Mouse (Mus musculus): Measurements from ENCODE around the gene Slc4a4.
A peak's percentile ranks its signal among the peaks of the same experiment; 100 is the strongest.

Slc4a4 gene

DNA sequence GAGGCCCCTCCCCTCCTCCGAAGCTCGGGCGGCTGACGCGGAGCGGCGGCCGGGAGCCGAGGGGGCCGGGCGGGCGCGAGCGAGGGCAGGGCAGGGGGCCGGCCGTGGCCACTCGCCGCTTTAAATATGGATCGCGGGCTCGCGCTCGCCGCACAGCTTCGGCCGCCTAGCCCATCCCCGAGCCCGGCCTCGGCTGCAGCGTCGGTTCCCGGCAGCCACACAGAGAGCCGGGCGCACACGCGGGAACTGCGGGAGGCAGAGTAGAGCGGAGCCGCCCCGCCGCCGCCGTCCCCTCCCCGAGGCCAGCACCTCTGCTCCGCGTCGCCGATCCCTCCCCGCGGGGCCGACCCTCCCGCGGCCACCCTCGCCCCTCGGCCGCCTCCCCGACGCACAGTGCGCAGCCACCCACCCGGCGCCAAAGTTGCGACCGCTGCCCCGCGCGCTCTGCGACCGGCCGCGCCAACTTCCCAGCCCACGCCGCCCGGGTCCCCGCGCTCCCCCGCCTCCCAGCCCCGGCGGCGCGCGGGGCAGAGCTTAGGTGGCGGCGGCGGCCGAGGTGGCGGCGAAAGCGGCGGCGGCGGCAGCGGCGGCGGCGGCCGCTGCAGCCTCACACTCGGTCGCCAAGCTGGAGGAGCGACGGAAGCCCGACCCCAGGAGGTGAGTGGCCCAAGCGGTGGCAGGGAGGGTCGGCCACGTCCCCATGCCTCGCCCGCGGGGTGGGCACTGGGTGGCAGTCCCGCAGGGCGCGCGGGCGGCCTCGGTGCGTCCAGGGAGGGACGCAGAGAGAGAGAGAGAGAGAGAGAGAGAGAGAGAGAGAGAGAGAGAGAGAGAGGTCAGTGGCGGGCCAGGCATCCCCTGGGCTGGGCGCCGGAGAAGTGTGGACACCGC is at the start of gene Slc4a4:
Gene Slc4a4 (plus strand): TSS at position 151 of the 888 bp plus-strand sequence.
- no peak for DNase-seq (ENCODE audit: low read depth, low spot score)

DNA sequence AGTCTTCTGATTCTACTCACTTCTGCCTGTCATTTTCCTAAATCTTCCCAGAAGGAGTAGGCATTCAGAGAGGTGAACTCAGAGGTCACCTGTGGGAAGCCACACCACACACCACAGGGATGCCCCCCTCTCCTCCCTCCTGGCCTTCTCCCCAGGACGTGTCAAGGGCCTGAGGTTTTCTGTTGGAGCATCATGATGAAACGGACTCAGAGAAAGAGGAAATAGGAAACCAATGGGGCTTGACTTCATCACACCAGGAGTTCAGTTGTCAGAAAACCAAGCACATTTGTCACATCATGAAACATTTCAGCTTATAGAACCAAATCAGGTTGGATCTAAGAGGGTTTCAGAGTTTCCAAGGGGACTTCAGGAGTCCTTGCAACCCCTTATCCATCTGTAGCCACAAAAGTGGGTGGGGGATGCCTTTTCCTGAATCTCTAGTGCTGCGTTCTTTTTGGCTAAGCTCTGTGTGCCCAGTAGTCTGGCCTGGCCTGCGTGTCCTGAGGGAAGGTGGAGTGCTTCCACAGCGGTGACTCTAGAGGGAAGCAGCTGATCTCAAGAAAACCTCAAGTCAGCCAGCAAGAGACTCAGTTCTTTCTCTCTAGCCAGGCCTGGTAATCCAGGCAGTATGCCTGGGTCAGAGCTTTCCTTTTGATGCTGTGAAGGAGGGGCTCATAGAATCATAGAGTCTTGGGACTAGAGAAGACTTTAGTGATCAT is 46.4 kb upstream of the Slc4a4 start:
- DNase-seq (ENCODE audit: low read depth, low spot score), result no peak

DNA sequence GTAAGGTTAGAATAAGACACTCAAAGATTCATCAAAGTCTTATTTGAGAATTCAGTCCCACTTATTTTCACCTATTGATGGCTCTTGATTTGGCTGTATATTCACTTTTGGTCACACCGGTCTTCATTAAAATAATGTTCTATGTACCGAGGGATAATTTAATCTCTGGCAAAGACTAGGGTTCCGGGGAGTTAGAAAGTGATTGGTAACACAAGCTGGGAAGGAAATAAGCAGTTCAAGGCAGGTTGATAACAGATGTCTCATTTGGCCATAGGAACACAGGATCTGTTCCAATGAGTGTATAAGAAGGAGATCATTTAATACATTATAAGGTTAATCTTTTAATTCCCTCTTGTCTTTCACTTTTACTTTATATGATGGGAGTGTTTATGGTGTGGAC is 29.3 kb upstream of the Slc4a4 start:
- no peak for DNase-seq (ENCODE audit: low read depth, low spot score)

DNA sequence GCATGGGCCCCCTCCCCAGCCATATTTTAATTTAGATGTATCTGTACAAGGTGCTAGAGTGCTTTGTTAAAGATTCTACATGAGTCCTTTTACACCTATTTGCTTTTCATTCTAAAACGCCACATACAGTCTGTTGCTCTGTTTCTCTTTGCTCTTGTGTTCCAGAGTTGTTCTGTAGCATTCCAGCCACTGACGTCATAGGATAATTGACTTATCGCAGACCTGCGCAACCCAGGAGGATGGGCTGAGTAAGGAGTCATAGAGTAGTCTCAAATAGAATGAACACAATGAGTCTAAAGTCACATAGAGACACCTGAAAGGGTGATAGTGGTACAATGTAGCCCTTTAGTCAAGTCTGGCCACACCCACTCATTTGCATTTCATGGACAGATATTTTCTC is 28.8 kb upstream of the Slc4a4 start:
- DNase-seq (ENCODE audit: low read depth, low spot score), result no peak

DNA sequence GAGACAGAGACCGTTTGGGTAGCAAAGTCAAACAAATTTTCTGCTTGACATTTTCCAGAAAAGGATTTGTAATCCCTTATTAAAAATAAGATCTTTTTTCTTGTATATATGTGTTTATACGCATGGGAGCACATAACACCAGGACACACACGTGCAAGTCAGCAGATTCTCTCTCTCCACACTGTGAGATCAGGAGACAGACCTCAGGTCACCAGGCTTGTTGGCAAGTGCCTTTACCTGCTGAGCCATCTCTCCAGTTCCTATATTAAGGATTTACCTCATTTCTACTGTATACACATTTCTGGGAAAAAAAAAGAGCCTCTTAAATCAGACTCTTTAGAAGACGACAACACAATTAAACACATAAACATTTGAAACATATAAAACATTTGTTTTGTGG is 28.4 kb upstream of the Slc4a4 start:
- DNase-seq (ENCODE audit: low read depth, low spot score), result no peak

DNA sequence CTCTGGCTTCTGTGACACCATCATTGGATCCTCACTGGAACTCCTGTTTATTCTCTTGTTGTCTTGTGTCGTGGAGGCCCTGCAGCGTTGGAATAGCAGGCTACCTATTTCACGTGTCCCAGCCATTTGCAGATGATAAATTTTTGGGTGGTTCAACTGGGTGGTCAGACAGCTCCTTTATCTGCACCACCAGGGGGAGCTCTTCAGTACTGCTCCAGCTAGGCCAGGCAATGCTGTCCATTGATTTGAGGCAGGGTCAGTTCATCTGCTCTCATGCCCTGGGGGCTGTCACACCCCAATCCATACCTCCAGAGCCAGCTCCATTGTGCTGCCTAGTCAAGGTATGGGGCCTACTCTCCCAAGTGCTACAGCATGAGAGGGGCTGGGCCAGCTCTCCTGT is 24.5 kb upstream of the Slc4a4 start:
- DNase-seq (ENCODE audit: low read depth, low spot score), result peak; percentile 43

DNA sequence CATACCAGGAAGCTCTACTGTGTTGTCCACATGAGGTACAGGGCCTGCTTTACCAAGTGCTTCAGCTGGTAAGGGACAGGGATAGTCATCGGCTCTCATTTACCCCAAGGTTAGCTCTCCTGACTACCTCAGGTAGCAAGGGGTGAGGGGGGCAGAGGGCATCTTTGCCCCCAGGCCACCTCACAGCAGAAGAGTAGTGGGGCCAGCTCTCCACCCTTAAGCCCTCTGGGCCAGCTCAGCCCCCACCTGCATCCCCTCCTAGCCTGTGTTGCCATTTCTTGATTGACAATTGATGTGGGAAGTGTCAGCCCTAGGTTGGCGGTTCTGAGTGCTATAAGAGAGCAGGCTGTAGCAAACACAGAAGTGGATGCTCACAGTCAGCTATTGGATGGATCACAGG is 23.8 kb upstream of the Slc4a4 start:
- DNase-seq (ENCODE audit: low read depth, low spot score), result no peak

DNA sequence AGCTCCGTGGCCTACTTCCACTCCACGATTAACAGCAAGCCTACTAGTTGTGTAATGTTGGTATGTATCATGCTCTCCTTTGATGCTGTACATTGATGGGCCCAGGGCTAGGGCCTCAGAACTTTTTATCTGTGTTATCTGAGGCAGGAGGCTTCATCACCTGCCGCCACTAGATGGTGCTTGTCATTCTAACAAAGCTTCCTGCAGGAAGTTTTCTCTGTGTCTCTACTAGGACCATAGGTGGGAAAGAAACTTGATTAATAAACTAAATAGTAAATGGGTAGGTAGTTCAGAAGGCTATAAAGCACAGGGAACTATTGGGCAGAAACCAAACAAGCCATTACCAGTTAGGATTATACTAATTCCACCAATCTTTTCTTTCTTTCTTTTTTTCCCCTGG is 2.5 kb upstream of the Slc4a4 start:
- DNase-seq (ENCODE audit: low read depth, low spot score), result peak; percentile 80

DNA sequence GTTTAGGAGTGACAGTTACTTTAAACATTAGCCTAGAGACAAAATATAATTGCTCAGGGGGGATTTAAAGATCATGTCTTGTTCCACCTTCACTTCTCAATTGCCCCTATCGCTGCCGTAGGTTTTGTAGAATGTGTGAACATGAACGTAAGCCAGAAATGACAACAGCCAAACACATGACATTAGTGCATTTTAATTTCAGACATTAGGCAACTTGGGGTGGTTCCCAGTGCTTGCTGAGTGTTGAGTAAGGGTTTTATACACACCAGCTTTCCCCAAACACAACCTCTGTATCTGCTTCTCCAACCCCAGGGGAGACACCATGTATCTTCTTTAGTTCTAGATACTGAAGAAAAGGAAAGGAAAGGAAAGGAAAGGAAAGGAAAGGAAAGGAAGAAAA is 1.1 kb upstream of the Slc4a4 start:
- no peak for DNase-seq (ENCODE audit: low read depth, low spot score)

DNA sequence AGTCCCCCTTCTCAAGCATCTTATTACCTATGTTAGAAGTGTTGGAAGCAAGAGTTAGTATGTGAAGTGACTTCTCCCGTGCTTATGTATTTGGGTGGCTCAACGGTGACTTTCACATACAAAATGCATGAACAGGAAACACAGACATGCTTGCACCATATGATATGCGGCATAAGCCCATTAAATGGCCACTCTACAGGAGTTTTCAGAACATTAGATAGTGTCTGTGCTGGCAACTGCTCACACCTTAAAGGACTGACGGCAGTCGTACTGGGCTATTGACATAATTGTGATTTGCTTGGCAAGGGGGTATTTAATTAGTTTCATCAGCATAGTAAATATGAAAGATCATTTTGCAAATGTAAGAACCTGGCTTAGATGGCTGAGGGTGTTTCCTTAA is 674 bp upstream of the Slc4a4 start:
- DNase-seq (ENCODE audit: low read depth, low spot score), result no peak

DNA sequence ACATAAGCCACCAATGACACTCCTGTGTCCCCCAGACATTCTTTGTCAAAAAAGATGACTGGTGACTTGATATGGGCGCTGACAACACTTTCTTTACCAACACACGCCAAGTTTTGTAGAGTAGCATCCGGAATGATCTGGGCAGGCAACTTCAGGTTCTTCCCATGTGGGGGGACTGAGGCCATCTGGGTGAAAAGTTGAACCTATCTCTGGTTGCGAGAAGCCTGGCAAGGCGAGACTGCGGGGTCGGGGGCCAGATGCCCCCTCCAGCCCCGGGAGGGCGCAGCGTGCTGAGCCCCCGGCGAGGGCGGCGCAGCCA is 310 bp upstream of the Slc4a4 start:
- no peak for DNase-seq (ENCODE audit: low read depth, low spot score)

DNA sequence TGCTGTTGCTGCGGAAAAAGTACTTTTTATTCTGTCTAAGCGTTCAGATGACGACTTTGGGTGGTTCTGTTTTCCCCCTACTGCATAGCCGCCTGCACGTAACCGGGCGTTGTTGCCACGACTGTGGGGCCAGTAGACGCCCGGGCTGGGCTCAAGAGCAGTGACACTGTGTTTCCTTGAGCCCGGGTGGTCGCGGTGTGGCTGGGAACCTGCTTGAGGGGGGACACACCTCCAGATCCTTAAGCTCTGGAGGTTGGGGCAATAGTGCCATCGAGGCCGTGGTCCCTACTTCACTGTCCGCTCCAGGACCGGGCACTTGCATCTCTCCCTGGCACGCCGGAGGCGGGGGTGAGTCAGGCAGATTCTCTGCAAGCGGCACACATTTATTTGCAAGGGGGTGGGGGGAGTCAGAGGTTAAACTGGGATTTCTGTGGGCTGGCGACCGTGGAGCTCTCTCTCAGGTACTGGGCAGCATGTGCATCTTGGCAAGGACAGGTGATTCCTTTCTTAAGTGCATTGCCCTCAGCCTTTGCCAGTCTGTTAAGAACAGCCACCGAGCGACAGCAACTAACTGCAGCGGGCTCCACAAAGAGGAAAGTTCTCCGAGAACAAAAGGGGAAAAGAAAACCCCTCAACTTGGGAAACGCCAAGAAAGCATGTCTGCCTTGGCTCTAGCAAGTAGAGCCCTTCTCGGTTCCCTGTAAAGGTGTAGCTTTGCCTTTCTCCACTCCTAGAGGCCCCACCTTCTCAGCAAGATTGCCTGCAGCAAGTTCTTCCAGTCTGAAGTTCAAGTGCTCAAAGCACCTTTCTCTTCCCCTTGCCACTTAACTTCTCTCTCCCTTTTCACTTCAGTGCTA is 1.2 kb downstream of the Slc4a4 start:
- no peak for DNase-seq (ENCODE audit: low read depth, low spot score)

DNA sequence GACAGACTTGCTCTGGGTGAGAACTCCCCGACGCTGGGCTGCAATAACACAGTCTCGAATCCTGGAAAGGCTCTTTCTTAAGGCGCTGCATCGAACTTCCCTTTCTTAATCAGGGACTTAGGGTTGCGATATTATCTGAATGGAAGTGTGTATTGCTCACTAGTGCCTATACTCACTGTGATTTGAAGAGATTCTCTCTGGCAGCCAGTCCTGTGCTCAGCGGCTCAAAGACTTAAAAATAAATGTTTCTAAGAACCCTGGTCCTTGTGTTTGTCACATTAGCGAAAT is 1.7 kb downstream of the Slc4a4 start:
- DNase-seq (ENCODE audit: low read depth, low spot score), result no peak

DNA sequence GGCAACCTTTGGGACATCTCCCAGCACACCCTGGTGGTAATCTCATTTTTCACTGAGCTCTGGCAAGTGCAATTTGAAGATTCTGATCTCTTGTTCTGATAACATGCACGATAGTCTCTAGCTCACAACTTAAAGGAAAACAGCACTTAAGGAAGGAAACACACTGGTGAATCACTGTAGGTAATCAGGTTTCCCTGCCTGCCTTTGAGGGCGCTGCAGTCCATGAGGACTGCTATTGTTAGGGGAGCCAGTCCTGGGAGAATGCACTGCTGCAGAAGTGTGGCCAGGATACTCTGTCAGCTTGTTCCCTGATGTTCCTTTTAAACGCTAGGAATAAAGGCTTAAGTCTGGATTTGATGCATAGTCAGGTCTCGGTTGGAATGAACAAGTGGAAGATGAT is 2.7 kb downstream of the Slc4a4 start:
- DNase-seq (ENCODE audit: low read depth, low spot score), result no peak

DNA sequence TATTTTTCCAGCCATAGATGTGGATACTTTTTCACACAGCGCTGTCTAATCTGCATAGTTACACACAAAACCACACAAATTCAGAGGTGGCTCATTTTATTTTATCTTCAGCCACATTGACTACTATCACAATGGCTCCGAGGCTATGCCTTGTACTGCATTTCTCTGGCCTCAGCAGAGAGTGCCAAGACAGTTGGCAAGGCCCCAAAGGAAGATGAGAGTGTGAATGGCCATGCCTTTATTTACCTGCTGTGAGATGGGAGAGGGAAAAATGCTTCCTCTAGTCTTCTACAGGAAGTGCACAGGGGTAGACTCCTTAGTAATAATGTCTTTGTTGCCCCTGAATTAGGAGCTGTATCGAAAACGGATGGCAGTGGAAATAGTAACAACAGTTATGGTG is 3.5 kb downstream of the Slc4a4 start:
- DNase-seq (ENCODE audit: low read depth, low spot score), result no peak

DNA sequence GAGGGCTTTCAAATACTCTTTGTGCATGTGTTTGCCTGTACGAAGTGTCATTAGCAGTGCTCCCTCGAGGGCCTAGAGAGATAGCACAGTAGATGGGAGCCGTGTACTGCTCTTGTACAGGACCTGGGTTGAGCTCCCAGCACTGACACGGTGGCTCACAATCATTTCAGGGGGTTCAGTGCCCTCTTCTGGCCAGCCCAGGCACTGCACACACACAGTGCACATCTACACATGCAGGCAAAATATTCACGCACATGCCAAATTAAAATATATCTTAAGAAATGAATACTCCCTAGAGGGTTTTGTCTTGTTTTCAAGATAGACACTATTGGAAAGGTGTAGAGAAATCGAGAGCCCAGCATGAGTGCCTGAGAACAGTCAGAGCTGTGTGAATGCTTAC is 10.0 kb downstream of the Slc4a4 start:
- no peak for DNase-seq (ENCODE audit: low read depth, low spot score)

DNA sequence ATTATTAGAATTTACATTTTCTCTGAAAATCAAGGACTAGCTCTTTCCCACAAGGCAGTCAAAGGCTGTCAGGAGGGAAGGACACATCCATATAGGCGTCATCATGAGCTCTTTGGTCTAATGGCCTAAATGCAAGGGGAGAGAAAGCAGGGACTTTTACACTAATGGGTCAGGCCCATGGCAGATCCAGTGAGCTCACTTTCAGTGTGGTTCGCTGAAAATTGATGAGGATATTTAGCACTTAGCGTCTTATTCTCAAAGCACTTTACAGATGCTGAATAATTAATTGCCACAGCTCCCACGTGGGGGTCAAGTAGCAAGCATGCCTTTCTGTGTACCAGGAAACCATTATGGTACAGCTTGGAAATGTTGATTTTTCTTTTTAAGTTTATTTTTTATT is 16.5 kb downstream of the Slc4a4 start:
- DNase-seq (ENCODE audit: low read depth, low spot score), result no peak

DNA sequence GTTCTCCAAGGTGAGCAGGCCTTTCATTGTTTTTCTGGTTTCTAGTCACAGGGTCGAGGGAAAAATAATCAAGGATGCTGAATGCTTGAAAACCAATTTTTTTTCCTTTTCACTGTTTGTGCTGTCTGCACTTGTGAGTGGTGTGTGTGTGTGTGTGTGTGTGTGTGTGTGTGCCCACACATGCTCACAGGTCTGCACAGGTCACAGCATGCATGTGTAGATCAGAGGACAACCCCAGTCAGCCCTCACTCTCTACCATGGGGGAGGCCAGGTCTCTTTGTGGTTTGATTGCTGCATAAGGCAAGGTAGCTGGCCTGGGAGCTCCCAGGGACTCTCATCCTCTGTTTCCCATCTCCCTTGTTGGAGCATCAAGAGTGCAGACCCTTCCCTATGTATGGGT is 16.9 kb downstream of the Slc4a4 start:
- no peak for DNase-seq (ENCODE audit: low read depth, low spot score)

DNA sequence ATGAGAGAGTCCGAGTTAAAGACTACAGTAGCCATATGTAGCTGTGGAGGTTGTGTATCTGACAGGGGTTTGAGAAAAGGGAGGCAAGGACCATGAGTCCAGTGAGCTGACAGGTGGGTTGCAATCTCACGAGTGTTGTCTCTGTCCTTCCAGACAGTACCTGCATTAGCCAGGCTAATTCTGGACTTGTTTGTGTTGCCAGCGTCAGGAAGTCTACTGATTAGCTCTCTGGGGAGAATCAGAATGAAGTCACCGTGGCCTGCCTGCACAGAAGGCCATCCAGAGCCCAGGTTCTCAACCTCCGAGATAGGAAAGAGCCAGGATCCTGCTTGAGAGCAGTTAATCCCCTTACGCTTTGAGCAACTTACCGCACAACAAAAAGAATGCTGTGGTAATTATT is 18.2 kb downstream of the Slc4a4 start:
- DNase-seq (ENCODE audit: low read depth, low spot score), result no peak

DNA sequence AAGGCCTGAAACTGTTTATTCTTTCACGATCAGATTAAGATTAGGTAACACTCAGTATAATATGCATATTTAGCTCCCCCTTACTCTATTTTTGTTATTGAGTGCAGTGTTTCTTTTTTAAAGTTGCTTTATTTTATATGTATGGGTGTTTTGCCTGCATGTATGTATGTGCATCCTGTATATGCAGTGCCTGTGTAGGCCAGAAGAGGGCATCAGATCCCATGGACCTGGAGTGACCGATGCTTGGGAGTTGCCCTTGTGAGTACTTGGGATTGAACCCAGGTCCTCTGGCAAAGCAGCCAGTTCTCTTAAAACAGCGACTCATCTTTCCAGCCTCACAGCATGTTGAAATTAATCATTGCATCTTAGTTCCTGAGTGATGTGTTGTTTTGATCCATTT is 21.0 kb downstream of the Slc4a4 start:
- peak; percentile 25 for DNase-seq (ENCODE audit: low read depth, low spot score)

DNA sequence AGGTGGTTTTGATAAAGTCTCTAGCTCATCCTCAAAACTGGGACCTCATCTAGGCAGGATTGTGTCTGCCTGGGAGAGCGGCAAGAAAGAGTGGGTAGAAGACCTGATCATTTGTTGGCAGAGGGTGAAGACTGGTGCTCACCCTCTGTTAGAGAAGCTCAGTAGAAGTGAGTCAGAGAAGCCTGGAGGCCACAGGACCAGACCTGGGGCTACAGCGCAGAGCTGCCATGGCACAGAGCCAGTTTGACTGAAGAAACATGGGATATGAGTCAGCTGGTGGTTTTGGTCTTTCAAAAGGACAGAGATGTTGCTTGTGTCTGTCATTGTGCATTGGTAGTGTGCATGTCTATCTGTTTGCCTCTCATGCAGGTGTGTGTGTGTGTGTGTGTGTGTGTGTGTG is 26.0 kb downstream of the Slc4a4 start:
- DNase-seq (ENCODE audit: low read depth, low spot score), result peak; percentile 96

DNA sequence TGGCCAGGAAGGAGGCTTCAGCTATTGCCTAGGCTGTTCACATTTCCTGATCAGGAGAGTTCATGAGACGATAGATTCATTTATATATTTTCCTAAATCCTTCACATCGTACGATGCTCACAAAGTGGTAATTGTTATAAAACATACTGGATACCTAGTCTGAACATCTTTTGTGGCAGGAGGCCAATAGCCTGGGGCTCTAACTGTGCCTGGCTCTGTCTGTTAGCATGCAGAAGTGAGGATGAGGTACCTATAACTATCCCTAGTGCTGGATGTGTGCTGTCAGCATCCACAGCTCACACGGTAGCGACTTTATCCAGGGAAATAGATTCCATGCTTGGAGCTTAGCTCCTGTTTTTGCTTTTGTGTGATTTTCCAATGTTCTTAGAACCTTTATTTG is 28.5 kb downstream of the Slc4a4 start:
- DNase-seq (ENCODE audit: low read depth, low spot score), result no peak

DNA sequence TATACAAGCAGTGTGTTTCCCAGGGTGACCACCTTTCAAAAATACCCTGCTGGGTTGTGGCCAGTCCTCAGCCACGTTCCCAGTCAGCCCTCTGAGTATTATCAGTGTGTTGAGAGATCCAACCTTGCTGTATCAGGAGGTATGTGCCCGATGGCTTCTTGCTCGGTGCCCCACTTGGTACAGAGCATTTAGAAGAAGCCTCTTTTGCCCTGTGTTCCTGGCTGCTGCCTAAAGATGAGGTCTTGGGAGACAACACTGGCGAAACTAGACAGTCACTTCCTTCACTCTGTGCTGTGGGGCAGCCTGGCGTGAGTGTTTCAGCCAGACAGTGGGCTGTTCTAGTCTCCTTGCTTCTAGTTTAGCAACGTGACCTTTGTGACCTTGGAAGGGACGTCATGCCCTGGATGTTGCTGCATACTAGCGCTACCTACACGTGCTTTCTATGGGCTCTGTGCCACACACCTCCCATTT is 29.9 kb downstream of the Slc4a4 start:
- no peak for DNase-seq (ENCODE audit: low read depth, low spot score)

Measured in 3T3-L1 (cell line).